Mouse (Mus musculus): Measurements from ENCODE around the gene Kcns3.
"Not testable (repeated sequence)": the region's sequence is repeated elsewhere in the genome, so short reads cannot be mapped to it uniquely, and the experiment has no call there.

The Kcns3 gene

GRCm38 (mm10) chr12:11066865-11067264 lies 84.0 kb downstream of the Kcns3 start:
- DNase-seq, result no peak

- not testable (repeated sequence) for DNase-seq
These were observed 98.2 kb downstream of the Kcns3 start for GRCm38 (mm10) chr12:11052676-11053075.

GRCm38 (mm10) chr12:11041821-11042220 lies 109.0 kb downstream of the Kcns3 start:
- DNase-seq, result no peak

All from kidney, adult 9 months (tissue).